Mouse (Mus musculus): ENCODE results near the gene Atp6v1g2. TPM values are rescaled to one million over a fixed set of nuclear protein-coding genes. Genes with fewer than 3 reads are reported as not detected.

The Atp6v1g2 gene
- total and polyA plus RNA-seq, 3 experiments = 2.4 to 5.0 (median 3.2) TPM

- H3K36me3 ChIP-seq (replicated peaks) = no peaks in the 10 kb centered on the region
- H3K4me1 ChIP-seq (ENCODE audit: insufficient read depth, low read depth, low read length) = peaks cover 10% of the 10 kb centered on the region
- ATAC-seq (ENCODE audit: extremely low read depth, insufficient number of reproducible peaks, low FRiP score, poor library complexity, severe bottlenecking) = no peak
- no peaks in the 10 kb centered on the region for H3K9me3 ChIP-seq (replicated peaks)
- TF ChIP-seq CTCF (IDR thresholded peaks at IDR 0.05; ENCODE audit: low read depth, low read length) (no peak), POLR2AphosphoS5 (IDR thresholded peaks at IDR 0.05; ENCODE audit: insufficient replicate concordance, low read depth, low read length) (no peak), TAL1 (conservative IDR thresholded peaks at IDR 0.05; ENCODE audit: low read depth, low read length) (no peak), GATA2 (IDR thresholded peaks at IDR 0.05; ENCODE audit: borderline replicate concordance, low read depth, low read length) (no peak), GATA1 (IDR thresholded peaks at IDR 0.05; ENCODE audit: borderline replicate concordance, low read length) (no peak)
- H3K4me3 ChIP-seq (ENCODE audit: low read depth, low read length) = no peak overlapping the region
- peaks cover 66% of the 10 kb centered on the region for H3K27me3 ChIP-seq (ENCODE audit: insufficient read depth, low read length)
- DNase-seq (ENCODE audit: low spot score) = no peak
Observed at GRCm38 (mm10) chr17:35209785-35210535, 23.5 kb upstream of the Atp6v1g2 start.

- no peak for TF ChIP-seq GATA1 (IDR thresholded peaks at IDR 0.05; ENCODE audit: borderline replicate concordance, low read length)
- no peak for TF ChIP-seq CTCF (IDR thresholded peaks at IDR 0.05; ENCODE audit: low read depth, low read length)
- TF ChIP-seq POLR2AphosphoS5 (IDR thresholded peaks at IDR 0.05; ENCODE audit: insufficient replicate concordance, low read depth, low read length) = no peak
- TF ChIP-seq GATA2 (IDR thresholded peaks at IDR 0.05; ENCODE audit: borderline replicate concordance, low read depth, low read length) = no peak
- no peak for TF ChIP-seq TAL1 (conservative IDR thresholded peaks at IDR 0.05; ENCODE audit: low read depth, low read length)
- DNase-seq (ENCODE audit: low spot score) (no peak), ATAC-seq (ENCODE audit: extremely low read depth, insufficient number of reproducible peaks, low FRiP score, poor library complexity, severe bottlenecking) (no peak)
- H3K4me1 ChIP-seq (ENCODE audit: insufficient read depth, low read depth, low read length) = peaks cover 10% of the 10 kb centered on the region
- H3K4me3 ChIP-seq (ENCODE audit: low read depth, low read length) = no peak overlapping the region
- H3K9me3 ChIP-seq (replicated peaks) = no peaks in the 10 kb centered on the region
- peaks cover 64% of the 10 kb centered on the region for H3K27me3 ChIP-seq (ENCODE audit: insufficient read depth, low read length)
- no peaks in the 10 kb centered on the region for H3K36me3 ChIP-seq (replicated peaks)
Observed at GRCm38 (mm10) chr17:35210593-35210992, 22.9 kb upstream of the Atp6v1g2 start.

DNA sequence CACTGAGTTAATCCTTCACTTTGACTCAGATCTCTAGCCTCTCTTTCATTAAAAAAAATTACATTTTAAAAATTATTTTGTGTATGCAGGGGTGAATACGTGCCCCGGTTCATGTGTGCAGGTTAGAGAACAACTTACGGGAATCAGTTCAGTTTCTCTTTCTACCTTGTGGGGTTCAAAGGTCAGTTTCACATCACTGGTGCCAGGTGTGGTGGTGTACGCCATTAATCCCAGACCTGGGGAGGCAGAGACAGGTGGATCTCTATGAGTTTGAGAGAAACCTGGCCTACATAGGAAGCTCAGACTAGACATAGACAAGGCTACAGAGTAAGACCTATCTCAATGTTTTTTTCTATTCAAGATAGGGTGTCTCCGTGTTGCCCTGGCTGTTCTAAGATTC, 20.4 kb upstream of the Atp6v1g2 start:
- peaks cover 51% of the 10 kb centered on the region for H3K27me3 ChIP-seq (ENCODE audit: insufficient read depth, low read length)
- DNase-seq (ENCODE audit: low spot score) (no peak), ATAC-seq (ENCODE audit: extremely low read depth, insufficient number of reproducible peaks, low FRiP score, poor library complexity, severe bottlenecking) (no peak)
- H3K4me3 ChIP-seq (ENCODE audit: low read depth, low read length) = no peak overlapping the region
- peaks cover 3% of the 10 kb centered on the region for H3K36me3 ChIP-seq (replicated peaks)
- peaks cover 8% of the 10 kb centered on the region for H3K4me1 ChIP-seq (ENCODE audit: insufficient read depth, low read depth, low read length)
- H3K9me3 ChIP-seq (replicated peaks) = no peaks in the 10 kb centered on the region
- no peak for TF ChIP-seq POLR2AphosphoS5 (IDR thresholded peaks at IDR 0.05; ENCODE audit: insufficient replicate concordance, low read depth, low read length)
- no peak for TF ChIP-seq CTCF (IDR thresholded peaks at IDR 0.05; ENCODE audit: low read depth, low read length)
- TF ChIP-seq TAL1 (conservative IDR thresholded peaks at IDR 0.05; ENCODE audit: low read depth, low read length) = no peak
- no peak for TF ChIP-seq GATA1 (IDR thresholded peaks at IDR 0.05; ENCODE audit: borderline replicate concordance, low read length)
- TF ChIP-seq GATA2 (IDR thresholded peaks at IDR 0.05; ENCODE audit: borderline replicate concordance, low read depth, low read length) = no peak

- DNase-seq (ENCODE audit: low spot score) (no peak), ATAC-seq (ENCODE audit: extremely low read depth, insufficient number of reproducible peaks, low FRiP score, poor library complexity, severe bottlenecking) (no peak)
- TF ChIP-seq GATA1 (IDR thresholded peaks at IDR 0.05; ENCODE audit: borderline replicate concordance, low read length) = no peak
- TF ChIP-seq TAL1 (conservative IDR thresholded peaks at IDR 0.05; ENCODE audit: low read depth, low read length) = no peak
- TF ChIP-seq POLR2AphosphoS5 (IDR thresholded peaks at IDR 0.05; ENCODE audit: insufficient replicate concordance, low read depth, low read length) = no peak
- no peak for TF ChIP-seq GATA2 (IDR thresholded peaks at IDR 0.05; ENCODE audit: borderline replicate concordance, low read depth, low read length)
- TF ChIP-seq CTCF (IDR thresholded peaks at IDR 0.05; ENCODE audit: low read depth, low read length) = no peak
- Histone ChIP-seq H3K4me3 (ENCODE audit: low read depth, low read length) (no peak overlapping the region), H3K4me1 (ENCODE audit: insufficient read depth, low read depth, low read length) (peaks cover 32% of the 10 kb centered on the region), H3K9me3 (replicated peaks) (no peaks in the 10 kb centered on the region), H3K27me3 (ENCODE audit: insufficient read depth, low read length) (peaks cover 13% of the 10 kb centered on the region), H3K36me3 (replicated peaks) (peaks cover 55% of the 10 kb centered on the region)
Observed at GRCm38 (mm10) chr17:35218516-35219193, 14.8 kb upstream of the Atp6v1g2 start.

DNA sequence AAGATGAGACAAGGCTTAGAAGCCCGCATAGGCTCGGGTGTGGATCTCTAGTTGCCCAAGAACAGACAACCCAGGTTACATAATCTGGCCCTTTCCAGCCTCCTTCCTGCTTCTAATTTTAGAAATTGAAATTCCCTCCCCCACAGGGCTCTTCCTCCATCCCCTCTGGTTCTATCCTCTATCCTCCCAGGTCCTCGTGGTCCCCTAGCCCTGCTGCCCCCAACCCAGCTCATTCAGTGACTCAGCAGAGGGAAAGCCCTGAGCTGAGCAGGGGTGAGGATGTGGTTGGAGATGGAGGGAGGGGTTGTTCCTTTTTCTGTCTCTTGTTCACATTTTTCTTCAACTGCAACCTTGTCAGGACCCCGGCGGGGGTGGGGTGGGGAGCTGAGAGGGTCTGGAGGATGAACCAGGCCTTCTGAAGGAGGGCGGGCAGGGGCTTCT, 13.8 kb upstream of the Atp6v1g2 start:
- peaks cover 62% of the 10 kb centered on the region for H3K36me3 ChIP-seq (replicated peaks)
- peaks cover 5% of the 10 kb centered on the region for H3K27me3 ChIP-seq (ENCODE audit: insufficient read depth, low read length)
- ATAC-seq (ENCODE audit: extremely low read depth, insufficient number of reproducible peaks, low FRiP score, poor library complexity, severe bottlenecking) (no peak), DNase-seq (ENCODE audit: low spot score) (no peak)
- no peak overlapping the region for H3K4me3 ChIP-seq (ENCODE audit: low read depth, low read length)
- no peaks in the 10 kb centered on the region for H3K9me3 ChIP-seq (replicated peaks)
- TF ChIP-seq CTCF (IDR thresholded peaks at IDR 0.05; ENCODE audit: low read depth, low read length) (no peak), TAL1 (conservative IDR thresholded peaks at IDR 0.05; ENCODE audit: low read depth, low read length) (no peak), POLR2AphosphoS5 (IDR thresholded peaks at IDR 0.05; ENCODE audit: insufficient replicate concordance, low read depth, low read length) (no peak), GATA2 (IDR thresholded peaks at IDR 0.05; ENCODE audit: borderline replicate concordance, low read depth, low read length) (no peak), GATA1 (IDR thresholded peaks at IDR 0.05; ENCODE audit: borderline replicate concordance, low read length) (no peak)
- peaks cover 32% of the 10 kb centered on the region for H3K4me1 ChIP-seq (ENCODE audit: insufficient read depth, low read depth, low read length)

All from G1E (cell line).